Mouse (Mus musculus) left cerebral cortex, postnatal 10 days (tissue): ENCODE results near the gene Cbl. TPM values are rescaled to one million over a fixed set of nuclear protein-coding genes. Genes with fewer than 3 reads are reported as not detected.

Experiments used
- DNase-seq, 2 experiments: peaks; one replicate each; pipeline ENCODE4 v3.0.0; 2021 to 2022; ENCODE audit warnings: low spot score in 2 of 2, mixed read lengths in 1 of 2; ENCODE audit errors: extremely low spot score in 1 of 2
- intact Hi-C: fragments of 180-260 bp; cut with DNase I; formaldehyde crosslinking; loops from one replicate; pipeline ENCODE4 v1.15.1; 2025
- total RNA-seq, 2 experiments: library from RNA; stranded (reverse); gene quantifications; 2 replicates each; pipeline ENCODE4 v1.2.3; 2021

Cbl gene
- total RNA-seq, 2 experiments from 2014 or later = 48.6 to 49.9 TPM

GRCm38 (mm10) chr9:44243621-44244020 lies 9.8 kb upstream of the Cbl start:
- intact Hi-C loops = no loop called here
- DNase-seq = no peak

GRCm38 (mm10) chr9:44241418-44241817 lies 7.6 kb upstream of the Cbl start:
- no peak for DNase-seq
- intact Hi-C loops = no loop called here

- intact Hi-C loops = no loop called here
These were observed 7.1 kb upstream of the Cbl start for GRCm38 (mm10) chr9:44240911-44241310.

GRCm38 (mm10) chr9:44240399-44240798 lies 6.5 kb upstream of the Cbl start, which contains the start of gene Ccdc153:
Gene Ccdc153, plus strand, starts transcription at chr9:44240676.
- intact Hi-C loops = no loop called here
- DNase-seq = no peak

More at GRCm38 (mm10) chr9:44240911-44241310, 7.1 kb upstream of the Cbl start:
- no peak for DNase-seq

- intact Hi-C loops = loop anchor here (10.0 kb wide), 3 partner anchors 55 to 255 kb away; partner anchors contain the start of gene Mcam
- DNase-seq = peak in 1 of 2 experiments; percentile 50
These were observed 5.6 kb upstream of the Cbl start for GRCm38 (mm10) chr9:44239447-44239846.

DNA sequence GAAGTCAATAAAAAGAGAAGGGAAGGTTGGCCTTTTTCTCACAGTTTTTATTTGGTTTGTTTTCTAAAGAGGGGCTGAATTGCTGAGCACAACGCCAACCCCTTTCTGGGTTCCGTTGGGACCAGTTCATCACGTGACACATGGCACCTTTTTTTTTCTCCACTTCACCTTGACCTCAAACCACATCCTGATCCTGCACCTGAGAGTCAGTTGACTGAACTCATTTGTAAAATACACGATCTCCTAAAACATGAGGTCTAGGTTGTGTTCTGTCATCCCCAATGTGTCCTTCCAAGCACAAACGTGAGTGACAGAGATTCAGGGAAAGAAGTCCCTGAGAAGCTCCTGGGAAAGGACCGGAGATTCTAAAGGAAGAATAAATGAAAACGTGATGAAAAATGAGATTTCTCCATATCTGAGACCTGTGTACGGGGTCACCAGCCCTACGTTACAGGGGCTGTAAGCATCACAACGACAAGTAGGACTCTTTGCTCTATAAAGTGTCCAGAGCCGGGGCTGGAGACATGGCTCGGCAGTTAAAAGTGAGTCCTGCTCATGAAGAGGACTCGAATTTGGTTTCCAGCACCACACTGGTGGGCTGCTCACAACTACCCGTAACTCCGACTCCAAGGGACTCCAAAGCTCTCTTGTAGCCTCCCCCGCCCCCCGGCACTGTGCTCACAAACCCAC lies 4.8 kb upstream of the Cbl start:
- intact Hi-C loops = loop anchor here (10.0 kb wide), 3 partner anchors 54 to 254 kb away; partner anchors contain the start of gene Mcam
- DNase-seq = no peak

- intact Hi-C loops = loop anchor here (10.0 kb wide), 3 partner anchors 52 to 252 kb away; partner anchors contain the start of gene Mcam
- no peak for DNase-seq
These were observed 3.3 kb upstream of the Cbl start for GRCm38 (mm10) chr9:44237128-44237527.

DNA sequence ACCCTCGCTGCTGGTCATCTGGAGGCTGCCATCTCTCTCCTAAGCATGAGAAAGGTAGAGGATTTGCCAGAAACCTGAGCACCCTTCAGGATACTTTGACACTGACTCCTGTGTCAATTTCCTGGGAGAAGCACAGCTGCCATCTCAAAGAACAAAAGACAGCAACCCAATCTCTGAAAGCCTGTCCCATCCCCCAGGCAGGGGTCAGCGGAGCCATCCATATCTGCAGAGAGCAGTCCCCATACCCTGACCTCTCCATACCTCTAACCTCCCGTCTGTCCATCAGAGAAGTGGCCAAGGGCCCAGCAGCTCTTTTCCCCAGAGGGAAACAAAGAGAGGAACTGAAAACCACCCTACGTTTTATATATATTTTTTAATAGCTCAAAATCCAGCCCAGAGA lies 2.8 kb upstream of the Cbl start:
- DNase-seq = no peak
- intact Hi-C loops = loop anchor here (10.0 kb wide), 3 partner anchors 52 to 252 kb away; partner anchors contain the start of gene Mcam

DNA sequence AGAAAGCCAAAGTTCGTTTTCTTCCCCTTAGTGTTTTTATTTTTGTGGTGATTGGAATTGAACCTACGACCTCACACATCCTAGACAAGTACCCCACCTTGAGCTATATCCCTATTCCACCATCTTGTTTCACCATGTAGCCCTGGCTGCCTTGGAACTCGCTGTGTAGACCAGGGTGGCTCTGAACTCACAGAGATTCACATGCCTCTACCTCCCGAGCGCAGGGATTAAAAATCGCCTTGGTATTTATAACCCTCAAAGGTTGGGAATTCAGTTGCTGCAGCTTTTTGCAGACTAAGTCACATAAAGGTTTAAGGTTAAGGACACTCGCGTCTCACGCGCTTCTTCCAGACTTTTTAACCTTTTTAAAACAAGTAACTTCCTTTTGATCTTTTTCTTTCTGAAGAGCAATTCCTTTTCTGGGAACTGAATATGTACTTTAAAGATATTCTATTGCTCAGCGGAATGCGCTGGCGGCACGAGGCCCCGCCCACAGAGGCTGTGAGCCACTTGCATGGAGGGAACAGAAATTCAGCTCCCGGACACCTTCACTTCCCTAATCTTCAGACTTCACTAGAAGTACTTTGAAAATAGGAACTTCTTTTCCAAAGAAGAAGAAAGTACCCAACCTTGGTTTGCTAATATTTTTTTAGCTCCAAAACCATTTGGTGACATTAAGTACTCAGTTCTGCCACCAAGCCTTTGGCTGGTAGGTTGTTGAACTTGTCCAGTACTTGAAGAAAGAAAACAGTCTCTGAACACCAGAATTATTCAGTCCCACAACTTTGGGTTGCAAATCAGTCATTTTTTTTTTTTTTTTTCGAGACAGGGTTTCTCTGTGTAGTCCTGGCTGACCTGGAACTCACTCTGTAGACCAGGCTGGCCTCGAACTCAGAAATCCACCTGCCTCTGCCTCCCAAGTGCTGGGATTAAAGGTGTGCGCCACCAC lies 904 bp upstream of the Cbl start:
- intact Hi-C loops = loop anchor here (10.0 kb wide), 3 partner anchors 50 to 250 kb away; partner anchors contain the start of gene Mcam
- peak in 1 of 2 experiments; percentile 79 for DNase-seq

DNA sequence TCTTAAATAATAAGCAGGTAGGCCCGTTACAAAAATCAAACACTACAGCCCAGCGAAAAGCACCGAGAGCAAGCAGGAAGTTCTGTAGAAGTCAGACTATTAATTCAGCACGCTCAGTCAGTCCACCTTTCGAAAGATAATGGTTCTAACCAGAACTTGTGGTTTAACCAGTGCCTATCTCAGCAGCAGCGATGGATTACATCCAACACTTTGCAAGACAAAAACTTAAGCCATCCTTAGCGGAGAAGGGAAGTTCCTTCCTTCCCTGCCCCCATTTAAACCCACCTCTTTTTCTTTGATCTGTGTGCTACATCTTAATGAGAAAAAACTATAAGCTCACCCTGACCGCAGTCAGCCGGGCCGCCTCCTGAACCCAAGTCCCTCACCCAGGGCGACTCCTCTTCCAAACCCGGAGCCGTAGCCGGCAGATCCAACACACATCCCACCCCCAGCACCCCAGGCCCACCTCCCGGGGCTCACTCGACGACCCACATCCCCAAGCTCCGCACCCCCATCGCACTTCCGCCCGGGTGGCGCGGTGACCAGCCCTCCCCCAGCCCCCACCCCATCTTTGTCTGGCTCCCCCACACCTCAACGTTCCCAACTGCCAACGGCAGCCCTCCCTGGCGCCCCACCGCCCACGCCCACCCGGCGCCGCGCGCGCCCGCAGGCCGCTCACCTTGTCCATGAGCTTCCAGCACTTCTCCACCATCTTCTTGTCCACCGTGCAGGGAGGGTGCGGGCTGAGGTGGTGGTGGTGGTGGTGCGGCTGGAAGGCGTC lies 638 bp downstream of the Cbl start:
- no peak for DNase-seq
- intact Hi-C loops = loop anchor here (10.0 kb wide), 3 partner anchors 48 to 248 kb away; partner anchors contain the start of gene Mcam

DNA sequence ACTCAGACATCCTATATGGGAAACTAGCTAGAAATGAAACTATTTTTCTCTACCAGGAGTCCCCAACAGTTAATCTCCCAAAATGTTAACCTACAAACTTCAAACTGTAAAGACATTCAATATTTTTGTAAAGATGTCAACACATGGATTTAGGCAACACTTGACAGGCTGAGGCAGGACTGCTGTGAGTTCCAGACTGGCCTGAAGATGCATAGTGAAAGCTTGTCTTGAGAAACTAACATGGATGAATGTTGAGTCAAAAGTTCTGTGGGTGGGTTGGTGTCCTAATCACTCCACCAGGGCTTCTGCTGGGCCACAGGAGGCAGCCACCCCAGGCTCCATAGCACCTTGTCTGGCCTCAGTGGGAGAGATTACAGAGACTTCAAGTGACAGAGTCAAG lies 2.2 kb downstream of the Cbl start:
- intact Hi-C loops = loop anchor here (10.0 kb wide), 3 partner anchors 47 to 247 kb away; partner anchors contain the start of gene Mcam
- DNase-seq = no peak

DNA sequence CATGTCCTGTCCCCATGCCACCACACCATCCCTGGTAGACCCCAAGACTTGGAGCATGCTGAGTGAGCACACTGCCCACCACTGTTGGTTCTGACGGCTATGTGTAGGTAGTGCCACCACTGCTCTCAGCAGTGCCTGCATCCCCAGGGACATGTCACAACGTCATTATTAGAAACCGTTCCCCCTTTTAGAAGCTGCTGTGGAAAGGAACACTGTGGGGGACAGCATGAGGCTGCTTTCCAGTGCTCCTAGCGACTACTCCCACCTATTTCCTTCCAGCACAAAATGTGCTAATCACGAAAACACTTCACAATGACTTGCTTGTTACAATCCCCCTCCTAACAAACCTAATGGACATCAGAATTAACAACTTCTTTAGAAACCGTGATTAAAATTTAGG lies 7.9 kb downstream of the Cbl start:
- intact Hi-C loops = no loop called here

GRCm38 (mm10) chr9:44213538-44213937 lies 20.3 kb downstream of the Cbl start:
- no peak for DNase-seq
- intact Hi-C loops = no loop called here

More for the DNA sequence above, 7.9 kb downstream of the Cbl start:
- no peak for DNase-seq

DNA sequence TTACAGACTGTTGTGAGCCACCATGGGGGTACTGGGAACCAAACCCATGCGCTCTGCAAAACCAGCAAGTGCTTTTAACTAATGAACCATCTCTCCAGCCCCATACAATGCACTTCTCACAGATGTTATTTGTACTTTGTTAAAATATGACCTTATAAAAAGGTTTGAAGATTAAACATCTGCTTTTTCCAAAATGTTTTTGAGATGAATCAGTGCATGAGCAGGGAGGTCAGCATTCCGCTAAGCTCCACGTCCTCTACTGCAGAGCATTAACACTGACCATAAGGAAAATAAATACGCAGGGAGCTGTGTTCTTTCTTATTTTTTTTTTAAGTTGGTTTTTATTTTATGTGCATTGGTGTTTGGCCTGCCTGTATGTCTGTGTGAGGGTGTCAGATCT lies 21.4 kb downstream of the Cbl start:
- no peak for DNase-seq
- intact Hi-C loops = no loop called here

DNA sequence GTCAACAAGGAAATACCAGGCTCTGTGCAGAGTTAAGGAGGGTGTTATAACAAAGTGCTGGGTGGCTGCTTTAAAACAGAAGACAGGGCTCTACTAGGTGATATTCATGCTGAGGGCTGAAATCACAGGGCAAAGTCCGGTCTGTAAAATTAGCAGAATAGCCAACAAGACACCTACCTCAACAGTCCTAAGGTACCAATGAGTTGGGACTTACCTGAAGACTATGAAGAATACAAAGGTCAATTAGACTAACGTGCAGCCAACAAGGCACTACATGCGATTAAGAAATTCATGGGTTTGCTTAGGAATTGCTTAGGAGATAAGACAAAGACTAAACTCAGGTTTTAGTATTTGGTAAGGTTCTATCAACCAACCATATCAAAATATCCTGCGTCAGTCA lies 24.4 kb downstream of the Cbl start:
- DNase-seq = no peak
- intact Hi-C loops = no loop called here

DNA sequence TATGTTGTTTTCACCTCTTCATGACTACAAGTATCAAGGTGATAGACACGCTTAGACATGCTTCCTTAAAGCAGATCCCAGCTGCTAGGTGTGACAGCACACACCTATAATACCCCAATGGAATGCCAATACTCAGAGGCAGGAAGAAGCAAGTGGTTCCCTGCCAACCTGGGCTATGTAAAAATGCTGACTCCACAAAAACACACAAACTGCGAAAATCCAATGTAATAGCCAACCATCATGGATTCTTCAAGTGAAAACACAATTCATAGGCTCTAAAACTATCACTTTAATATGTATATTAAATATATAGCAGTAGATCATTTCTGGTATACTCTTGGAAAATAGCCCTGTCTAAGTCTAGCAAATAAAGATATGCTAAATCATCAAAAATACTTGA lies 26.0 kb downstream of the Cbl start:
- intact Hi-C loops = no loop called here
- no peak for DNase-seq

DNA sequence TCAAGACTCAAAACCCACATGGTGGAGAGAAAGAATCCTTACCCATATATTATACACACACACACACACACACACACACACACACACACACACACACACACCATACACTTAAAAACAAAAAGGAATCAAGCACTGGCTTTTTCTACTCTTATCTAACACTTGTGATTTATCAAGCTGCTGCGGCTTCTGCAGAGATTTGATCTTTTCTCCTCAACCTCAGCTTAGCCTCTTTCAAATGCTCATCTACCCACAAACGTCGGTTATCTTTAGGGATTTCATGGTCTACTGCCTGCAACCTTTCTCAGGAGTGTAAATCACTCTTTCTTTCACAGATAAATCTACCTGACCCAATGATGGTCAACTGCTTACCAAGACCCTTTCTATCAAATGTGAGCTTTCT lies 33.4 kb downstream of the Cbl start:
- intact Hi-C loops = no loop called here
- DNase-seq = no peak

DNA sequence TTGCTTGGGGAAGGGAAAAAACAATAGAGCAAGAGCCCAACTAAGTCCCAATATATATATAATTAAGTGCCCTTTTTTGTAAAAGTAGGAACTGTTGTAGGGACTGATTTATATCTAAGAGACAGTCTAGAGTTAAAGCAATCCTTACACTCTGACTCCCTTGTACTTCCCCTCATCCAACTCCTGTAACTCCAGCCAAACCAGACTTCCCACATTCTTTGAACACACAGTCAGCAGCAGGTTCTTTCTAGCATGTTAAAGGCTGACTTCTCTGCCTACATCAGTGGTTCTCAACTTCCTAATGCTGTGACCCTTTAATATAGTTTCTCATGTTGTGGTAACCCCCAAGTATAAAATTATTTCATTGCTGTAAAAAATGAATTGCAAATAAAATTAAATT lies 34.3 kb downstream of the Cbl start:
- no peak for DNase-seq
- intact Hi-C loops = no loop called here

DNA sequence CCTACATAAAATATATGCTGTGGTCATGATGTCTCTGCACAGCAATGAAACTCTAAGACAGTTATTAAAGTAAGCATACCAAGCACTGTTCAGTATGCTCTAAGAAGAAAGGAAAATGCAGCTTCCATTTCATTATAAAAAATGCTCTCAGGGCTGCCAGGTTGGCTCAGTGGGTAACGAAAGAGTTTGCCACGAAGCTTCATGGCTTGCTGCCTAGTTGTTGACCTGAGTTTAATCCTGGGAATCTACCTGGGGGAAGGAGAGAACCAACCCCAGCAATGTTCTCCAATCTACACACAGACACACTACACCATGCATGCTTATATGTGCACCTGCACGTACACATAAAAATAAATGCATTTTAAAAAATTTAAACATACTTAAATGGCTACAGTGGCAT lies 34.7 kb downstream of the Cbl start:
- intact Hi-C loops = no loop called here

More for the DNA sequence above, 34.7 kb downstream of the Cbl start:
- no peak for DNase-seq
